Mouse (Mus musculus) intestine, postnatal 0 days (tissue): ENCODE results near the gene Tmed1. TPM values are rescaled to one million over a fixed set of nuclear protein-coding genes. Genes with fewer than 3 reads are reported as not detected.
A peak's percentile ranks its signal among the peaks of the same experiment; 100 is the strongest.

ENCODE experiments used
- ATAC-seq: fragments of 200-750 bp; cut with Nextera tagmentation; 2 replicates; pipeline ENCODE4 v1.8.0; 2017; ENCODE audit warnings: mild to moderate bottlenecking, moderate TSS enrichment, moderate library complexity
- H3K27ac ChIP-seq: fragments of 300-500 bp; sonication (generic); 2 replicates; pipeline ENCODE4 v1.5.1; 2014; ENCODE audit warnings: mild to moderate bottlenecking, low read depth, low read length, moderate library complexity
- H3K27me3 ChIP-seq: fragments of 300-500 bp; sonication (generic); replicated peaks from 2 replicates; pipeline ENCODE4 v1.6.1; 2014; ENCODE audit warnings: low read length, mixed read lengths; ENCODE audit not compliant: control insufficient read depth, insufficient read depth
- H3K36me3 ChIP-seq: fragments of 300-500 bp; sonication (generic); 2 replicates; pipeline ENCODE4 v1.6.1; 2014; ENCODE audit warnings: mild to moderate bottlenecking, moderate library complexity; ENCODE audit not compliant: control insufficient read depth, insufficient read depth
- H3K4me1 ChIP-seq: fragments of 300-500 bp; sonication (generic); replicated peaks from 2 replicates; pipeline ENCODE4 v1.6.1; 2014; ENCODE audit warnings: antibody characterized with exemption, low read length, mixed read lengths; ENCODE audit not compliant: control insufficient read depth, insufficient read depth
- H3K4me2 ChIP-seq: fragments of 300-500 bp; sonication (generic); replicated peaks from 2 replicates; pipeline ENCODE4 v1.6.1; 2014; ENCODE audit warnings: low read depth, mild to moderate bottlenecking, moderate library complexity
- H3K4me3 ChIP-seq: fragments of 300-500 bp; sonication (generic); 2 replicates; pipeline ENCODE4 v1.5.1; 2014; ENCODE audit warnings: low read depth, low read length
- H3K9ac ChIP-seq: fragments of 300-500 bp; sonication (generic); 2 replicates; pipeline ENCODE4 v1.6.1; 2014; ENCODE audit warnings: mild to moderate bottlenecking, low read depth, low read length
- H3K9me3 ChIP-seq: fragments of 300-500 bp; sonication (generic); 2 replicates; pipeline ENCODE4 v1.6.1; 2016; ENCODE audit warnings: mixed run types; ENCODE audit not compliant: control insufficient read depth
- CTCF ChIP-seq: sonication (generic); IDR thresholded peaks from 2 replicates; pipeline ENCODE4 v1.5.1; 2016; ENCODE audit warnings: low read depth, mild to moderate bottlenecking, control low read depth, antibody characterized with exemption, moderate library complexity
- WGBS: fragments of 180-500 bp; shearing (Covaris S2); extraction: QIAGEN DNeasy Blood & Tissue Kit; methylation state at CpG from one replicate; pipeline ENCODE4 v1.1.7; 2014; 5-methylcytosine and 5-hydroxymethylcytosine counted together
- polyA plus RNA-seq: library from polyadenylated mRNA; unstranded; fragments of >200 nt; fragmentation: Nextera tagmentation; extraction: Ambion mirVana; gene quantifications from 2 replicates; pipeline ENCODE4 v1.2.1, GENCODE M21; 2015

Gene Tmed1
- polyA plus RNA-seq, 1 experiment from 2014 or later, result 31.1 TPM

DNA sequence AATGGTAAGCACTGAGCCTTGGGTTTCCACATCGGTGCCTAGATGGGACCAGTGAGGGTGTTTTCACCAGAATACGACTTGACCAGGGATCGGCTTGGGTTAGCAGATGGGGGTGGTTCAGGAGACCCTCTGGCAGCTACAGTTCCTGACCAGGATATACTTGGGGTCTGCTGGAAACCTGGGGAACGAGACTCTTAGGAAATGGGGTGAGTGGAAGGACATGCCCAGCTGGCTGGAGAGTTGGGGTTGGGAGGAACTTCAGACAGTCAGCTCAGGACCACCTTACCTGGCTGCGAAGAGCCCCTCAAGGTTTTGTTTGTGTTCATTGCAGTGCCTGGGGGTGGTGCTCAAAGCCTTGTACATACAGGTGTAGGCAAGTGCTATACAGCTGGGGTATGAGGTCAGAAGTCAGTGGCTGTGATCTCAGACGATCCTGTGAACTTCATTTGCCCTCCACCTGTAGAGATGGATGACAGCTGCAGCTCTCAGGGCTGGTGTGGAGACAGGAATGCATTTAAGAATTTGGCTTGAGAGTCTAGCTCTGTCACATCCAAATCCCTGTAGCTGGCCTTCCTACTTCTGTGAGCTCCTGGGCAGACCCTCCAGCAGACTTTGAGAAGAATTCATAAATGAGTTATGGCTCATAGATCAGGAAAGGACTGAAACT is 43.7 kb upstream of the Tmed1 start:
- H3K4me2 ChIP-seq, result no peak overlapping the region
- H3K27me3 ChIP-seq, result no peaks in the 10 kb centered on the region
- H3K4me3 ChIP-seq, result no peak overlapping the region
- no peak overlapping the region for H3K9ac ChIP-seq
- 0 out of 2 replicates have a peak, but pooled peaks cover 3% of the 10 kb centered on the region for H3K4me1 ChIP-seq
- no peaks in the 10 kb centered on the region for H3K9me3 ChIP-seq
- peaks cover 15% of the 10 kb centered on the region; the same call in 1 of the 2 replicates for H3K36me3 ChIP-seq
- H3K27ac ChIP-seq, result no peak overlapping the region; the same call in 1 of the 2 replicates
- 81% methylated on average over 6 of the region's 6 CpGs for WGBS
- TF ChIP-seq CTCF, result no peak
- no peak for ATAC-seq

DNA sequence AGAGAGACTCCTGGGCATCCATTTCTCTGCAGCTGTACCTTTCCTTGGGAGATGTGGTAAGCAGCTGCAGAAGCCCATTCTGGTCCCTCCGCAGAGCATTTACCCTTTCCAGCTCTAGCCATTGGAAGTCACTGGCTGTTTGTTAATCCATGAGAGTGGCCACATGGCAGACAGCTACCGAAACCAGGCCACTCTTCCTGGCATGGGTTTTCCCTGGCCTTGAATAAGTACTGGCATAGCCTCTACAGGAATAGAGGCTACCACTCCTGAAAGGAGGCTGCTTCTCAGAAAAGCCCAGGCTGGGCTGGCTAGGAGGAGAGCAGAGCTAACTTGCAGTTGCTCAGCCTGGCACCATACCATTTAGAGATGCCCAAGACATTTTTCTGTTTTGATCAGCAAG is 41.0 kb upstream of the Tmed1 start:
- Histone ChIP-seq H3K4me1 (no peaks in the 10 kb centered on the region), H3K4me3 (no peak overlapping the region), H3K36me3 (peaks cover 15% of the 10 kb centered on the region; the same call in 1 of the 2 replicates), H3K9ac (no peak overlapping the region), H3K27ac (no peak overlapping the region), H3K4me2 (no peak overlapping the region), H3K9me3 (no peaks in the 10 kb centered on the region), H3K27me3 (no peaks in the 10 kb centered on the region)
- ATAC-seq, result no peak
- TF ChIP-seq CTCF, result no peak
- WGBS, result 93% methylated on average over 2 of the region's 2 CpGs

DNA sequence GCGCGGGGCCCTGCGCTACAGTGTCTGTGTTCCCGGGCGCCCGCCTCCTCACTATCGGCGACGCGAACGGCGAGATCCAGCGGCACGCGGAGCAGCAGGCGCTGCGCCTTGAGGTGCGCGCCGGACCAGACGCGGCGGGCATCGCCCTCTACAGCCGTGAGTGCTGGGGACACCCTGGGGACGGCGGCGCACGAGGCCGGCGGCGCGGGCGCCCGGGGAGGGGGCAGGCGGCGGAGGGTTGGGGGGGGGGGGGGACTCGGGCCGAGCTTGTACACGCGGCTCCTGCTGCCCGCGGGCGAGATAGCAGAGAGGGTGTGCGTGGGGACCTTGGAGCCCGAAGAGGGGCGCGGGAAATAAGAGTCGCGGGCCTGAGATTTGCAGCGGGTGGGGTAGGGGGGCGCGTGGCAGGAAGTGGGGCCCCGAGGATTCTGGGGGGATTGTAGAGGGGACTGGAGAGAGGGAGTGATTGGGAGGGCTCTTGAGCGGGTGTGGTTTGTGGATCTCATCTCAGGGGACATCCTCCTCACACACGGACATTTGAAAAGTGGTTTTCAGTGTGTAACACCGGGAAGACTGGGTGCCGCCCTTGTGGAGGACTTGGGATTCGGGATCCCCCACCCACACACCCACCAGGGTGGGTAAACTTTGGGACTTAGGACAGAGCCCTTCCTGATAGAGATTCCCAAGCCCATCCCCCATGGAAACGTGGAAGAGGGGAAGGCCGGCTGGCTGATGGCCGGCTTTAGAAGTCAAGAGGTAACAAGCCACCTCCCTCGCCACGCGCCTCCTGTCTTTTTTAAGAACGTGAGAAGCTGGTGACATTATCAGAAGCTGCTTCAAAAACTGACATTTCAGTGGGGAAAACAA is 37.3 kb upstream of the Tmed1 start:
- peak; percentile 20 for ATAC-seq
- H3K27ac ChIP-seq, result peak overlapping the region; percentile 97
- H3K9me3 ChIP-seq, result no peaks in the 10 kb centered on the region
- peak overlapping the region; percentile 72 for H3K4me3 ChIP-seq
- no peaks in the 10 kb centered on the region for H3K27me3 ChIP-seq
- peaks cover 6% of the 10 kb centered on the region; the same call in 1 of the 2 replicates for H3K36me3 ChIP-seq
- peak overlapping the region; percentile 75 for H3K4me2 ChIP-seq
- H3K9ac ChIP-seq, result peak overlapping the region; percentile 86
- no peaks in the 10 kb centered on the region; the same call in 1 of the 2 replicates for H3K4me1 ChIP-seq
- peak; percentile 39 for TF ChIP-seq CTCF
- under 1% methylated on average over 61 of the region's 66 CpGs for WGBS

DNA sequence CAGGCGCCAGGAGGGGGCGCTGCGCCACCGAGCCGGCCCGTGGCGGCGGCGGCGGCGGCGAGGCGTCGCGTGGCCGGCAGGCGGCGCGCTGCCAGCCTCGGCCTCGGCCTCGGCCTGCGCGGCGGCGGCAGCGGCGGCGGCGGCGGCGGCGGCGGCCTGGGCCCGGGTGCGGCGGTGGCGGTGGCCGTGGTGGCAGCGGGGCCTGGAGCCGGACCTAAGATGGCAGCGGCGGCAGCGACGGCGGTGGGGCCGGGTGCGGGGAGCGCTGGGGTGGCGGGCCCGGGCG is 36.7 kb upstream of the Tmed1 start, which contains the start of gene Carm1:
Gene Carm1, plus strand, starts transcription at position 106 of the 286 bp plus-strand sequence.
- H3K27ac ChIP-seq, result peak within 1 kb of the TSS; percentile 97
- H3K9me3 ChIP-seq, result no peaks in the 10 kb centered on the region
- WGBS, result 1% methylated on average over 21 of the region's 52 CpGs
- H3K9ac ChIP-seq, result peak within 1 kb of the TSS; percentile 86
- no peak for TF ChIP-seq CTCF
- H3K4me2 ChIP-seq, result peak within 1 kb of the TSS; percentile 75
- H3K4me3 ChIP-seq, result peak within 1 kb of the TSS; percentile 72
- peaks cover 6% of the 10 kb centered on the region; the same call in 1 of the 2 replicates for H3K36me3 ChIP-seq
- H3K4me1 ChIP-seq, result no peaks in the 10 kb centered on the region; the same call in 1 of the 2 replicates
- no peak for ATAC-seq
- no peaks in the 10 kb centered on the region for H3K27me3 ChIP-seq

DNA sequence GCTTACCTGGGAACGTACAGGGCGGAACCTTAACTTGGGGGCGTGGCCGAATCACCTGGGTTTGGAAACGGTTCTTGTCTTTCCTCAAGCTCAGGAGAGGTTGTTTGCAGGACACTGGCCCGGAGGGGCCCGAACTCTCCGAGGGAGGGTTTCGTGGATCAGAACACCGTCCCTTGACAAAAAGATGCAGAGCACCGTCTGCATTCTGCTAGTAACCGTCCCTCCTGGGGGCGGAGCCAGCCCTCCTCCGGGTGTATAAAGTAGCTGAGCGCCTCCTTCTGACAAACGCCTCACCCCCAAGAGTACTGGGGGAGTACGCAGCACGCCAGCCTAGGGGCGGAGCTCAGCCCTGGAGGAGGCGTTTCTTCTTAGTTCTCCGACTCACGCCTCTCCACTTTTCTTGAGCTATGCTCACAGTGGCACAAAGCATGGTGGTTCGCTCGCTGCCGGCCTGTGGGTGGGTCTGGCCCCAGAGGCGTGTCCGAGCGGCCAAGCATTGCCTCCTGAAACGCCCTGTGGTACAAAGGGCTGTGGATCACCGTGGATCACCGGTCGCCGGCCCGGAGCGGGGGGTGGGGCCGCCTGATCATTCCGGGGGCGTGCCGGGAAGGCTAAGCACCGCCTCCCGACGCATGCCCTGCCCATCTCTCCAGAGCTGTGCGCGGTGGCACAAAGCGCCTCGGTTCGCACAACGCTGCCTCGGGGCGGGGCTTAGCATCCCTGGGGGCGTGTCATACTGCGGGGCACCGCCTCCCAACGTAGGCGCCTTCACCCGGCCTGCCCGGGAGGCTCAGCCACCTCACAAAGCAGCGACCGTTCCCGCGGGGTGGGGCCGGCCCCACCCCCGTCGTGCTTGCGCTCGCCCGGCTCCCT is 36.1 kb upstream of the Tmed1 start:
- H3K36me3 ChIP-seq, result peaks cover 5% of the 10 kb centered on the region; the same call in 1 of the 2 replicates
- no peaks in the 10 kb centered on the region; the same call in 1 of the 2 replicates for H3K4me1 ChIP-seq
- peak; percentile 76 for TF ChIP-seq CTCF
- H3K4me2 ChIP-seq, result peak overlapping the region; percentile 75
- peak overlapping the region; percentile 62 for H3K4me3 ChIP-seq
- peak overlapping the region; percentile 35; the same call in 1 of the 2 replicates for H3K9ac ChIP-seq
- WGBS, result under 1% methylated on average over 59 of the region's 67 CpGs
- peak overlapping the region; percentile 57 for H3K27ac ChIP-seq
- no peaks in the 10 kb centered on the region for H3K9me3 ChIP-seq
- ATAC-seq, result peak; percentile 90
- no peaks in the 10 kb centered on the region for H3K27me3 ChIP-seq
